Mouse (Mus musculus) lung, adult 2 months (tissue): ENCODE measurements at regions not wholly inside any gene's neighbourhood (a gene's known extent, or its start where the extent isn't known, plus 50 kb on each side); places are given as distances from the start of the nearest gene placed in this dataset.

Source experiments
- CTCF ChIP-seq: fragments of 200-500 bp; IDR thresholded peaks from 2 replicates; pipeline ENCODE4 v1.5.1; 2011; ENCODE audit warnings: mild to moderate bottlenecking, low read length, control low read depth; ENCODE audit not compliant: insufficient read depth
- POLR2A ChIP-seq: fragments of 200-500 bp; IDR thresholded peaks from 2 replicates; pipeline ENCODE4 v1.6.1; 2011; ENCODE audit warnings: low read depth, mild to moderate bottlenecking, control low read depth, low read length, borderline replicate concordance; ENCODE audit errors: extremely low read depth

- TF ChIP-seq CTCF (no peak), POLR2A (no peak)
These were observed 276.8 kb upstream of the Tas2r119 start for GRCm38 (mm10) chr15:31900325-31900724.
